Mouse (Mus musculus): ENCODE data around the gene Scn3b. TPM values are rescaled to one million over a fixed set of nuclear protein-coding genes. Genes with fewer than 3 reads are reported as not detected.
A peak's percentile ranks its signal among the peaks of the same experiment; 100 is the strongest.

Scn3b gene
- polyA plus RNA-seq, 1 experiment from 2014 or later, result 7.2 TPM

DNA sequence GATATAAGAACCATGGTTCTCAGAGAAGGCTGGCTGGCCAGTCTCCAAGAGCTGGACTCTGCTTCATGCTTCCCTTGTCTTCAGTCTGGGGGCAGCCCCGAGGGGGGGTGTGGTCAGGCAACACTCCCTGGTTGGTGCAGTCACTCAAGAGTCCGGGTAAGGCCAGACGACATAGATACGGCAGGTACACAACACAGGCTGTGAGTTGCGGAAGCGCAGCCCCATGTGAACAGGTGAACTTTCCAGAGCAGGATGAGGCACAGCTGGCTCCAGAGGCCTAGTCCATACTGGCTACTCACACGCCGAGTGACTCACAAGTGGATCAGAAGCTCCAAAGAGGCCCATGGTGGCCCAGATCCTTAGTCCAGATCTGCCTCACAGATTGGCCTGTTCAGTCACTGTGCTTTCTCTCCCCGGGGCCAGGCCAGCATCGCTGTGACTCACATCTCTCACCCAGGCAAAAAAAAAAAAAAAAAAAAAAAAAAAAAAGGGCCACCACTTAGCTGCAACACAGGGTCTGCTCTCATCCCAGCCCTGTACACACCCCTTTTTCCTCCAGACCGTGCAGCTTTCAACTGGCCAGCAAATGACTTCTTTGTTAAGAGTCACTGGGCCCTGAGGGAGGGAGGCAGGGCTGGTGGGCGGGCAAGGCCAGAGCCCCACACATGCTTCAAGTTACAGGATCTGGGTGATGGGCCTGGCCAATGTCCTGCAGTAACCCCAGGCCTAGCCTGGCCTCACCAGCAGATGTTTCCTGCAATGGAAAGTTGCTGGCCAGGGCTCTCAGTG lies 52.1 kb downstream of the Scn3b start:
- Histone ChIP-seq H3K27ac (peak overlapping the region; percentile 85), H3K27me3 (no peaks in the 10 kb centered on the region), H3K36me3 (peaks cover 13% of the 10 kb centered on the region), H3K4me3 (replicated peaks) (no peak overlapping the region), H3K4me2 (0 out of 2 replicates have a peak overlapping the region, but pooled peaks have one; percentile 15), H3K4me1 (peaks cover 66% of the 10 kb centered on the region), H3K9me3 (replicated peaks) (no peaks in the 10 kb centered on the region), H3K9ac (no peak overlapping the region)
- WGBS, result 50% methylated on average over 12 of the region's 12 CpGs
- peak; percentile 87 for ATAC-seq (replicated peaks; ENCODE audit: low FRiP score)

DNA sequence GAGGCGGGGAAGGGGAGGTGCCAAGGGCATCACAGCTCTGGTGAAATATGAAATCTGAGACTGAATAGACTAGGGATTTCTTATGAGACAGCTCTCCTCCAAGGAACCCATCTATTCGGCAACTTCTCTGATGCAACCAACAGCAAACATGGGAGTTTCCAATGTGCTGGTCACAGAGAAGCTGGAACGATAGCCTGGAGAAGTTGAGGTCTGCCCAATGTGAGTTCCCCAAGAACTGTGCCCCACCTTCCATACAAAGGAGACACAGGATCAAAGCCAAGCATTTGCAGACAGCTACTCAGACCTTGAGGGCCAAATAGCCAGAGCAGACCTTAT lies 52.6 kb downstream of the Scn3b start:
- 53% methylated on average over 3 of the region's 3 CpGs for WGBS
- no peak overlapping the region for H3K9ac ChIP-seq
- peaks cover 72% of the 10 kb centered on the region for H3K4me1 ChIP-seq
- no peaks in the 10 kb centered on the region for H3K27me3 ChIP-seq
- H3K9me3 ChIP-seq (replicated peaks), result no peaks in the 10 kb centered on the region
- no peak overlapping the region for H3K4me3 ChIP-seq (replicated peaks)
- H3K36me3 ChIP-seq, result peaks cover 8% of the 10 kb centered on the region
- H3K4me2 ChIP-seq, result no peak overlapping the region
- H3K27ac ChIP-seq, result peak overlapping the region; percentile 85; the same call in 1 of the 2 replicates
- no peak for ATAC-seq (replicated peaks; ENCODE audit: low FRiP score)

DNA sequence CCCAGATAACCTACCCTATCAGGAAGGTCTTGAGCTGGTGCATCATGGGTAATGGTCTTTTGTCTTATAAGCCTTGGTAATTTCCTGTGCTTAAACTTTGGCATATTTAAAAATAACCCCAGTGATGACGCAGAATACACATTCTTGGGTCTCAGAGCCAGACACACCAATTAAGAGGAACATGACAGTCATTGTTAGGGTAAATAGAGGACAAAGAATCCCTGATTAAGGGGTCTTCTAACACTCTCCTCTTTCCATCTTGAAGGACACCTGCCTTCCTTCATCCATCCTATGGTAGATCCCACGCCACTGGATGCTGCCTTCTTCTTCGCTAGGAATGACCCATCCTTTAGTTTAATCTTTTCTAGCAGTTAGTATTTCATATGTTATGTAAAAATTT lies 53.4 kb downstream of the Scn3b start:
- Histone ChIP-seq H3K9me3 (replicated peaks) (no peaks in the 10 kb centered on the region), H3K27ac (0 out of 2 replicates have a peak overlapping the region, but pooled peaks have one; percentile 85), H3K36me3 (0 out of 2 replicates have a peak, but pooled peaks cover under 1% of the 10 kb centered on the region), H3K4me1 (peaks cover 75% of the 10 kb centered on the region), H3K4me2 (no peak overlapping the region), H3K27me3 (no peaks in the 10 kb centered on the region), H3K9ac (no peak overlapping the region), H3K4me3 (replicated peaks) (no peak overlapping the region)
- ATAC-seq (replicated peaks; ENCODE audit: low FRiP score), result no peak
- WGBS, result 95% methylated on average over 3 of the region's 3 CpGs

DNA sequence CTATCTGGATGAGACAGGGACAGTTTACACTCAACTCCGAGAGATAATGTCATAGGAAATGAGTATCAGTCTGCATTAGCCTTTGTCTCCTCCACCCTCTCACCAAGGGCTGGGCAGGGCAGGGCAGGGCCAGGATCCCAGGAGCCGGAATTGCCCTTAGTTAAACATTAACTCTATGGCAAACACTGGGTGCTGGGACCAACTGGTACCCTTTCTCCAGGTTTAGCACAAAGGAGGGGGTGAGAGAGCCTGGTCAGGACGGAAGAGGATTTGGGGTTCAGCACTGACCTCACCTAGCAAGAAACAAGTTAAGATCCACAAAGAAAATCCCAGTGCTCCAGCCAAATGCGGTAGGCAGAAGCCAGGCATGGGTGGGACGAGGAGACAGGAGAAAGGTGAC lies 54.2 kb downstream of the Scn3b start:
- Histone ChIP-seq H3K36me3 (no peaks in the 10 kb centered on the region), H3K9ac (no peak overlapping the region), H3K4me2 (no peak overlapping the region), H3K9me3 (replicated peaks) (no peaks in the 10 kb centered on the region), H3K27ac (peak overlapping the region; percentile 13; the same call in 1 of the 2 replicates), H3K4me3 (replicated peaks) (no peak overlapping the region), H3K27me3 (no peaks in the 10 kb centered on the region), H3K4me1 (peaks cover 75% of the 10 kb centered on the region)
- 68% methylated on average over 5 of the region's 5 CpGs for WGBS
- ATAC-seq (replicated peaks; ENCODE audit: low FRiP score), result peak; percentile 49

DNA sequence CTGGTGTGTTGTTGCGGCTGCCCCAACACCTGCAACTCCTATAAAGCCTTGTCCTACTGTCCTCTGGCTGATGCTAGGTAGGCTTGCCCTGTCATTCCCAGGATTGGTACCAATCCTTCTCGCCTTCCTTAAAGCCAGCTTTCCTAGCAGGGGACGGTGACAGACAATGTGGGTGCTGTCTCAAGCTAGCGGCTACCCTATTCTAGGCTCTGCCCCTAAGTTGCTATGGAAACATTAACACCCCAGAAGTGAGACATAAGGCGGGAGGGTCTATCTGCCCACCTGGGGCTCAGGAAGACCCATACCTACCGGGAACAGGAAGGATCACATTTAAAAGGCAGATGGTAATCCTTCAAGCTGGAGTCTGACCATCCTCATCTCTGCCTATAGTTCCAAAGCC lies 54.8 kb downstream of the Scn3b start:
- no peaks in the 10 kb centered on the region for H3K9me3 ChIP-seq (replicated peaks)
- H3K4me1 ChIP-seq, result peaks cover 75% of the 10 kb centered on the region
- no peak overlapping the region for H3K4me3 ChIP-seq (replicated peaks)
- H3K9ac ChIP-seq, result no peak overlapping the region
- WGBS, result 85% methylated on average over 6 of the region's 6 CpGs
- H3K27me3 ChIP-seq, result no peaks in the 10 kb centered on the region
- H3K27ac ChIP-seq, result peak overlapping the region; percentile 13; the same call in 1 of the 2 replicates
- H3K36me3 ChIP-seq, result no peaks in the 10 kb centered on the region
- H3K4me2 ChIP-seq, result no peak overlapping the region
- no peak for ATAC-seq (replicated peaks; ENCODE audit: low FRiP score)

DNA sequence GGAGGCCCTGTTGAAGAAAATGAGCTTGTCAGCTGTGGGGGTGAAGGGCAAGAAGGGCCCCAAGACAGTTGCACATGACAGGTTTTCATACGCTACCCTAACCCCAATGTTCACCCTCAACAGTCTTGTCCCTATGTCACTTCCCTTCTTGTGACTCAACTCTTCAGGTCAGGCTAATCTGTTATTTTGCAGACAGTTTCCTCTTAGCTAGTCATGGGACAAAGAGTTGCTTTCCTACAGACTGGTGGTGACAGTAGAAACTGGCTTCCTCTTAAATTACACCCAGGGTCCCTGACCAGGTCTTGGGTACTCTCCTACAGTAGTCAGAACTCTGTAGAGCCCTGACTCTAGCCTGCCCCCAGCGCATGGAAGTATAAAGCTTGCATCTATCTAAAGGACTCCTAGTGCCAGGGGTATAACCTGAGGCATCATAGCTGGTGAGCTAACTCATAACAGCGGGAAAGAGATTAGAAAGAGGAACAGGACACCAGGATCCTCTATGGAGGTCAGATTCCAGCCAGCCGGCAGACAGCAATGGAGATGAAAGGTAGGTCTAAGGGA lies 55.3 kb downstream of the Scn3b start:
- no peak overlapping the region for H3K4me2 ChIP-seq
- no peak for ATAC-seq (replicated peaks; ENCODE audit: low FRiP score)
- whole genome bisulfite sequencing, result 84% methylated on average over 4 of the region's 4 CpGs

DNA sequence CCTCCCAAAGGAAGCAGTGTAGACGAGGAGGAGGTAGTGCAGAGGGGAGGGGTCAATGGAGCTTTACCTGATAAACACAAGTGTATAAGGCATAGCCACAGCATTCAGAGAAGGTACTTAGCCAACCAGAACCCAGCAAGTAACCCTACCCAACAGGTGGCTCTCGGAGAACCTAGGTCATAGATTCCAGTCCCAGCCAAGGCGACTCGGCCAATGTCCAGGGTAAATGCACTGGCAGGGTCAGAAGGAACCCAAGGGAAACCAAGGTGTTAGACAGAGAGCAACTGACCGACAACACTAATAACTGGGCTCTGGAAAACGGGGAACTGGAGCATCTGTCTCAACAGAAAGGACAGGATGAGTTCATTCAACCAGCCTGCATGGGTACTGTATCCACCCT lies 55.8 kb downstream of the Scn3b start:
- Histone ChIP-seq H3K27ac (no peak overlapping the region), H3K4me2 (no peak overlapping the region), H3K9ac (no peak overlapping the region), H3K9me3 (replicated peaks) (no peaks in the 10 kb centered on the region), H3K36me3 (no peaks in the 10 kb centered on the region), H3K27me3 (no peaks in the 10 kb centered on the region), H3K4me1 (peaks cover 71% of the 10 kb centered on the region), H3K4me3 (replicated peaks) (no peak overlapping the region)
- no peak for ATAC-seq (replicated peaks; ENCODE audit: low FRiP score)
- WGBS, result 77% methylated on average over 6 of the region's 6 CpGs

More for the DNA sequence above, 55.3 kb downstream of the Scn3b start:
- peaks cover 75% of the 10 kb centered on the region for H3K4me1 ChIP-seq
- no peak overlapping the region for H3K27ac ChIP-seq
- H3K9me3 ChIP-seq (replicated peaks), result no peaks in the 10 kb centered on the region
- H3K36me3 ChIP-seq, result no peaks in the 10 kb centered on the region
- no peak overlapping the region for H3K4me3 ChIP-seq (replicated peaks)
- H3K27me3 ChIP-seq, result no peaks in the 10 kb centered on the region
- no peak overlapping the region for H3K9ac ChIP-seq

DNA sequence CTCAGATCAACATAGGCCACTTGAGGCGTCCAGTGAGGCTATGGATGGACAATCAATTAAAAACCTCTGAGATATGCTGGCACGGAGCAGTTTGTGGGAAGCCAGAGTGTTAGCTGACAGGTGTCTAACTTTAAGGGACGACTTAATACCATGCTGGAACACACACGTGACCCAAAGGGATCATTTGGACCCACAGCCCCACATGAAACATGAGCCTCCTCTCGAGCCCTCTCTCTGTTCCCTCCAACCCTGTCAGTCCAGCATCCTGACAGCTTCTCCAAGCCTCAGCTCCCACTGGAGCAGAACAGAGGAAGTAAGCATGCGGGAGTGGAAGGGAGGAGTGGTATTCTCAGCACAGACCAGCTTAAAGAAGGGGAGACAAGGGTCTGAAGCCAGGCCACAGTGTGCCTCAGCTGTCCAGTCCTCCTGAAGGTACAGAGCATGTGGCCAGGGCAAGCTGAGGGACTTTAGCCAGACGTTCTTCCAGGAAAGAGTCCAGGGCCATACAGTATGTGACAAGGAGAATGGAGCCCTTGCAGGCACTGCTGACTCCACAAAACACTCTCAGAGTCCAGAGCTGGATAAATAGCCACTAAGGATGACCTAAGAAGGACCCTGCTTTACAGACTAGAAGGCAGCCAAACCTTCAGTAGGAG lies 57.4 kb downstream of the Scn3b start:
- Histone ChIP-seq H3K27me3 (no peaks in the 10 kb centered on the region), H3K4me1 (peaks cover 58% of the 10 kb centered on the region), H3K27ac (peak overlapping the region; percentile 20; the same call in 1 of the 2 replicates), H3K9ac (no peak overlapping the region), H3K4me2 (no peak overlapping the region), H3K4me3 (replicated peaks) (no peak overlapping the region), H3K36me3 (no peaks in the 10 kb centered on the region), H3K9me3 (replicated peaks) (no peaks in the 10 kb centered on the region)
- 0 out of 2 replicates have a peak, but pooled peaks have one; percentile 3 for ATAC-seq (replicated peaks; ENCODE audit: low FRiP score)
- WGBS, result 19% methylated on average over 7 of the region's 7 CpGs

DNA sequence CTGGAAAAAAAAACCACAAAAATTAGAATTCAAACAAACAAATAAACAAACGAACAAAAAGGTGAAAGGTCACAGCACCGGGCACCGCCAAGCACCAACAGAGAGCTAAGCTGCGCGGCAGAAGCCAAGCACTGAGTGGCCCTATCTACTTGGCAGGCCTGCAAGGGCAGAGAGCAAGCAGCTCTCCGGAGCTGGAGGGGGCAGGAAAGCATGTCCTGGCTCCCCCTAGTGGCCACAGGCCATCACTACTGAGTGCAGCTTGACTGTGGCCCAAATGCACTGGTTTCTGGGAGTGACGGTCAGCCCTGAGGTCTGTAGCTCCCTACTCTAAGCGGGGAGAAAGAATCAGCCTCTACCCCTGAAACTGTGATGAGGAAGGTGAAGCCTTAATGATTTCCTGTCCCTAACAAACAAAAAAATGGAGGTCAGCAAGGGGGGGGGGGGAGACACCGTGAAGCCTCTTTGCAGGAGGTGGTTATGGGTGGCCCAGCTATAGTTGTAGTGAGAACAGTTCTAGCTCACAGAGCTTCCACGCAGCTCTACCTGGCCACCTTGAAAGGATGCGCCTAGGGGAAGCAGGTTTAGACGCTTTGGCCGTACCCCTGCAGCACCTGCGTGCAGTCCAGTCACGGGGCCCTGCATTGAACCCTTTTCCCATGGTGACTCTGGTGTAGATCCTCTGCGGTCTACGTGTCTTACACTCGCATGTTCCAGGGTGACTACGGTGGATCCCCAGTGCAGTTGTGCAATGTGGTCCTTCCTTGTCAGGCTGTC lies 61.8 kb downstream of the Scn3b start:
- Histone ChIP-seq H3K27ac (no peak overlapping the region), H3K36me3 (0 out of 2 replicates have a peak, but pooled peaks cover 7% of the 10 kb centered on the region), H3K27me3 (no peaks in the 10 kb centered on the region), H3K4me2 (no peak overlapping the region), H3K9ac (no peak overlapping the region), H3K9me3 (replicated peaks) (no peaks in the 10 kb centered on the region), H3K4me3 (replicated peaks) (no peak overlapping the region), H3K4me1 (peaks cover 15% of the 10 kb centered on the region)
- WGBS, result 59% methylated on average over 19 of the region's 19 CpGs
- ATAC-seq (replicated peaks; ENCODE audit: low FRiP score), result peak; percentile 84

DNA sequence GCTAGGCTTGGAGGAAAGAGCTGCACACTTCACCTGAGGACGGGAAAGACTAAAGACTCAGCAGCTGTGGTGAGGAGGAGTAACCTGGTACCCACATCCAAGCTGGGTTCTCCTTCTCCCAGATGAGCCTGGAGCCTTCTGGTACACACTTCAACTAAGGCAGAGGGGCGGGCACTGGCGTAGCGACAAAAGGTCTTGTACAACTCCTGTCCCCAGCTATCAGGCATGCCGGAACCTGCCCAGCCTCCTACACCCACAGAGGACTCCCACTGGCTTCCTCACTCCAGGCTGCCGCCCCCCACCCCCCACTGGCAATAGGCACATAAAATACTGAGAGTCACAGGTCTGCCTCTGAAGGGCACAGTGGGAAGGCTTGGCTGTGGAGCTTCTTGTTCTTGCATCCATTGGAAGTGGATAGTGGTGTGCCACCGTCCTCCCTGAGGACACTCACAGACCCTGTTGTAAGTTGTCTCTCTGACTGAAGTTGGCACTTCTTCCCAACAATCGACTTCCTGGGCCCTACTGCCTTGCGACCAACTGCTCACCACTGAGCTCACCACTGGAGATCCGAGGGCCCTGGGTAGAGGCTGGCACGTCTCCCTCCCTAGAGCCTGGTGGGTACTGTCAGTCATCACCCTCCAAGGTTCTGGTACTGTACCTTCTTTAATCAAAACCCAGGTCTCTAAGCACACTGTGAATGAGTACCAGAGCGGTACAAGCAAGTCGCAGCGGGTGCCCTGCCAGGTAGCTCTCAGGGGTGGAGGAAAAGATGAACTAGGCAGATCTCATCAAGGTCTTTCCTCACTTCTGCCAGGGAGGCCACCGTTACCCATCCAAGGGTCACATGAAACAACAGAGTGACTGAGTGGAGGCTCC lies 62.6 kb downstream of the Scn3b start:
- Histone ChIP-seq H3K27me3 (no peaks in the 10 kb centered on the region), H3K9ac (no peak overlapping the region), H3K4me2 (no peak overlapping the region), H3K36me3 (0 out of 2 replicates have a peak, but pooled peaks cover 7% of the 10 kb centered on the region), H3K9me3 (replicated peaks) (no peaks in the 10 kb centered on the region), H3K27ac (no peak overlapping the region), H3K4me1 (peaks cover 6% of the 10 kb centered on the region), H3K4me3 (replicated peaks) (no peak overlapping the region)
- 87% methylated on average over 15 of the region's 15 CpGs for WGBS
- no peak for ATAC-seq (replicated peaks; ENCODE audit: low FRiP score)

DNA sequence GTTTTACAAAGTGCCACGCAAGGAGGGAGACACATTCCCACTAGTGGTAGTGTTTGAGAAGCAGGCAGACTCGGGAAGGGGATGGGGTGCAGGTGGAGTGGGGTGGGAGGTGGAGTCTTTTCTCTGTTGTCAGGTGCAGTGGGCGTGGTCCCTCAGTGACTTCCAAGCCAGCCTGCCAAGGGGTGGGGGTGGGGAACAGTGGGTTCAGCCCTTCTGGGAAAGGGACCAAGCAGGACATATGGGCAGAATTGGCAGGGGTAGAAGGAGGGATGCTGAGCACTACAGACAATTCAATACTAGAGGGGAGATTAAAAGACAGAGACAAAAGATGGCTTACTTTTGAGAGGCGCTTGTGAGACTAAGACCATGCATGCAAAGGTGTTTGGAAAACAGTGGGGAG lies 63.3 kb downstream of the Scn3b start:
- WGBS, result 83% methylated on average over 4 of the region's 4 CpGs
- Histone ChIP-seq H3K27me3 (no peaks in the 10 kb centered on the region), H3K9me3 (replicated peaks) (no peaks in the 10 kb centered on the region), H3K36me3 (0 out of 2 replicates have a peak, but pooled peaks cover 7% of the 10 kb centered on the region), H3K4me2 (no peak overlapping the region), H3K4me1 (peaks cover 3% of the 10 kb centered on the region; the same call in 1 of the 2 replicates), H3K9ac (no peak overlapping the region), H3K4me3 (replicated peaks) (no peak overlapping the region), H3K27ac (no peak overlapping the region)
- no peak for ATAC-seq (replicated peaks; ENCODE audit: low FRiP score)

Data from kidney, embryonic 15.5 days (tissue).